In the genomic region with DNA sequence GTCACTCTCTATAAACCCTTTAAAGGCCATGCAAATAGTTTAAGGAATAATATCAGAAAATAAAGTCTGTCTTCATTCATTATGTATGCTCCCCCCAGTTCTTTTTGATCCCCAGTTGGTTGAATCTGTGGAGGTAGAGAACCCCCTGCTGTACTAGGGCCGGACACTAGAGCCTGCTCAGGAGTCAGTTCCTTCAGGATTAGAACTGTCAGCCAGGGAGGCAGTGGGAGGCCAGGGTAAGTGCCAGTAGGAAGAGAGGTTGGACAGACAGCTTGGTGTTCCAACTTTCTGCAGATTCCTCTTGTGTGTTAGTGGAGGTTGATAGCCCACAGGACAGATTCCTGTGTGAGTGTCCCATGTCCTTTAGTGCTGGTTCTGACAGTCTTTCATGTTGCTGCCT, we compare ENCODE assay signal across 9 mouse cellular contexts.
DNase-seq lines count a peak whose midpoint lies in the region; ATAC-seq and TF ChIP-seq lines count a peak whose summit lies in the region.
"Had no signal": no experiment of that assay in that cellular context is flagged by ENCODE, and none has a peak within 500 bp of the region (broad histone marks: within the 10 kb centered on the region; RNA-seq: fewer than 3 reads in every experiment).

No protein-coding gene starts in this region.

- CTCF ChIA-PET in Patski (lab: Charles Lee): interaction anchor here (0.8 to 1.6 kb wide), 6 partner anchors 10 to 89 kb away, joined by 3 to 8 read pairs (median 4); no protein-coding TSS in a partner anchor

- H3K4me1 ChIP-seq in intestine, embryonic 14.5 days (replicated peaks; ENCODE audit: control insufficient read depth, insufficient read depth, low read length): peaks cover 20% of the 10 kb centered on the region
- peaks cover 12% of the 10 kb centered on the region; the same call in 1 of the 2 replicates for H3K4me1 ChIP-seq in intestine, embryonic 15.5 days (replicated peaks)
- H3K4me1 ChIP-seq in cerebellum, adult 2 months (ENCODE audit: control insufficient read depth, insufficient read depth, low read length): peaks cover 14% of the 10 kb centered on the region
- H3K4me1 ChIP-seq in intestine, postnatal 0 days (replicated peaks; ENCODE audit: control insufficient read depth, insufficient read depth, low read length): no peaks in the 10 kb centered on the region; the same call in 1 of the 2 replicates

- peak; percentile 57 for TF ChIP-seq CTCF in Patski (IDR thresholded peaks at IDR 0.05)
- peak; percentile 27; the same call in 1 of the 2 replicates for TF ChIP-seq CTCF in cerebellum, adult 2 months (IDR thresholded peaks at IDR 0.05; ENCODE audit: borderline replicate concordance, insufficient read depth, low read depth, low read length)
- peak; percentile 25; the same call in 1 of the 2 replicates for TF ChIP-seq CTCF in intestine, postnatal 0 days (IDR thresholded peaks at IDR 0.05; ENCODE audit: low read depth)

- H3K9me3 ChIP-seq in intestine, embryonic 14.5 days (ENCODE audit: control insufficient read depth, low read length): no peaks in the 10 kb centered on the region
- no peaks in the 10 kb centered on the region for H3K9me3 ChIP-seq in intestine, embryonic 15.5 days
- no peaks in the 10 kb centered on the region for H3K9me3 ChIP-seq in intestine, postnatal 0 days (ENCODE audit: control insufficient read depth)

- POLR2A ChIA-PET in Patski (lab: Charles Lee): no interaction called here

- H3K36me3 ChIP-seq in intestine, embryonic 14.5 days (ENCODE audit: control insufficient read depth, insufficient read depth, low read length): no peaks in the 10 kb centered on the region
- no peaks in the 10 kb centered on the region for H3K36me3 ChIP-seq in intestine, embryonic 15.5 days
- H3K36me3 ChIP-seq in intestine, postnatal 0 days (ENCODE audit: control insufficient read depth, insufficient read depth): 0 out of 2 replicates have a peak, but pooled peaks cover 3% of the 10 kb centered on the region

- 0 out of 2 replicates have a peak overlapping the region, but pooled peaks have one; percentile 22 for H3K27ac ChIP-seq in intestine, embryonic 14.5 days (ENCODE audit: low read depth)
- H3K27ac ChIP-seq in intestine, embryonic 15.5 days: no peak overlapping the region
- H3K27ac ChIP-seq in cerebellum, adult 2 months (ENCODE audit: insufficient read depth, low read length): no peak overlapping the region
- no peak overlapping the region for H3K27ac ChIP-seq in intestine, postnatal 0 days (ENCODE audit: low read depth, low read length)

- TF ChIP-seq POLR2A in cerebellum, adult 2 months (IDR thresholded peaks at IDR 0.05; ENCODE audit: borderline replicate concordance, insufficient read depth, low read length): no peak

- no peak overlapping the region for H3K4me2 ChIP-seq in intestine, embryonic 14.5 days (ENCODE audit: low read length)
- H3K4me2 ChIP-seq in intestine, embryonic 15.5 days (replicated peaks): no peak overlapping the region
- no peak overlapping the region for H3K4me2 ChIP-seq in intestine, postnatal 0 days (replicated peaks; ENCODE audit: low read depth)

- 78% methylated on average over 1 of the region's 1 CpGs for WGBS in intestine, embryonic 14.5 days
- 85% methylated on average over 1 of the region's 1 CpGs for WGBS in intestine, embryonic 15.5 days
- WGBS in cerebellum, adult 2 months: 17% methylated on average over 1 of the region's 1 CpGs
- WGBS in intestine, postnatal 0 days: 87% methylated on average over 1 of the region's 1 CpGs

- no peaks in the 10 kb centered on the region for H3K27me3 ChIP-seq in intestine, embryonic 14.5 days (replicated peaks; ENCODE audit: control insufficient read depth, insufficient read depth, low read length)
- H3K27me3 ChIP-seq in intestine, embryonic 15.5 days (replicated peaks): no peaks in the 10 kb centered on the region
- no peaks in the 10 kb centered on the region for H3K27me3 ChIP-seq in Patski
- no peaks in the 10 kb centered on the region for H3K27me3 ChIP-seq in cerebellum, adult 2 months (ENCODE audit: control insufficient read depth, insufficient read depth, low read length)
- H3K27me3 ChIP-seq in intestine, postnatal 0 days (replicated peaks; ENCODE audit: control insufficient read depth, insufficient read depth, low read length): no peaks in the 10 kb centered on the region

- ATAC-seq in intestine, embryonic 14.5 days (replicated peaks; ENCODE audit: low FRiP score, low TSS enrichment, low read depth): no peak
- ATAC-seq in intestine, embryonic 15.5 days: no peak
- ATAC-seq in Patski: no peak
- ATAC-seq in intestine, postnatal 0 days: no peak
- no peak for ATAC-seq in megakaryocyte progenitor cell, adult 5-6 weeks (replicated peaks; ENCODE audit: poor library complexity)

- in situ Hi-C loops in Patski (cut with MboI; ENCODE audit: low pct_unique_long_range_greater_than_20kb): loop anchor here (5.0 kb wide), 1 partner anchor 79 kb away; no protein-coding TSS in a partner anchor

- DNase-seq in intestine, embryonic 14.5 days (ENCODE audit: low spot score): no peak
- no peak for DNase-seq in Patski (ENCODE audit: low read depth, low spot score)
- peak; percentile 37 to 51 for DNase-seq in cerebellum, adult 2 months
- no peak for DNase-seq in spleen, postnatal 36 days (ENCODE audit: low spot score in 2 of 2)
- no peak for DNase-seq in yolk sac, embryonic 10.5 days (ENCODE audit: low spot score)
- DNase-seq: lung, postnatal 14 days had no signal

- no peak overlapping the region for H3K9ac ChIP-seq in intestine, embryonic 14.5 days (ENCODE audit: low read length)
- no peak overlapping the region for H3K9ac ChIP-seq in intestine, embryonic 15.5 days
- no peak overlapping the region for H3K9ac ChIP-seq in intestine, postnatal 0 days (ENCODE audit: low read depth, low read length)

- no peak overlapping the region for H3K4me3 ChIP-seq in intestine, embryonic 14.5 days (ENCODE audit: low read depth, low read length)
- no peak overlapping the region for H3K4me3 ChIP-seq in intestine, embryonic 15.5 days (replicated peaks)
- no peak overlapping the region for H3K4me3 ChIP-seq in cerebellum, adult 2 months (replicated peaks; ENCODE audit: insufficient read depth, low read depth, low read length)
- no peak overlapping the region for H3K4me3 ChIP-seq in intestine, postnatal 0 days (ENCODE audit: low read depth, low read length)

Comparison
In these comparisons a context has a peak if more than half of its experiments do, and no peak if none do; other contexts are left out.
1. DNase-seq: peak in cerebellum, adult 2 months (2 of 2); none in intestine, embryonic 14.5 days (single experiment), Patski (single experiment), spleen, postnatal 36 days (0 of 2) and yolk sac, embryonic 10.5 days (single experiment).
2. Peak in every context shown above with its lines, with median percentiles within 50 percentile points of each other: CTCF ChIP-seq.